Comparison of ENCODE assay signal across 21 mouse cellular contexts in the genomic region with DNA sequence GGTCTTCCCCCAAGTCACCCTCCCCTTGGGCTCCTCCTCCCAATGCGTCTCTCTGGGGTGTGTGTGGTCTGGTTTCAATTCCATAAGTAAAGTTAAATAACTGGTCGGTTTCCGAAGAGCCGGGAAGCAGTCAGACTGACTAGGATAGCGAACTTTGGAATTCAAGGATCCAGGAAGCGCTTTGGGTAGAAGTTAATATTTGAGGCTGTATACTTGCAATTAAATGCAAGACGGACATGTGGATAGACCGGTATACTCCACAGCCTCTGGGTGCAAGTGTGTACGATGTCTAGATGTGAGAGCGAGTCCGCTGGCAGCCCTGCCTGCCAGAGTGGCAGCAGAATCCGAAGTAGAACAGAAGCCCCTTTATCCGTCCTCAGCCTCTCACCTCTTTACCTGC. TPM values are rescaled to one million over a fixed set of nuclear protein-coding genes. Genes with fewer than 3 reads are reported as not detected.
DNase-seq lines count a peak whose midpoint lies in the region; ATAC-seq and TF ChIP-seq lines count a peak whose summit lies in the region.
"Had no signal": no experiment of that assay in that cellular context is flagged by ENCODE, and none has a peak within 500 bp of the region (broad histone marks: within the 10 kb centered on the region; RNA-seq: fewer than 3 reads in every experiment).

No protein-coding gene starts in this region.

- peak; percentile 38 for DNase-seq in gastrocnemius, adult 18-20 months (ENCODE audit: low spot score)
- no peak for DNase-seq in gastrocnemius, postnatal 4 days (ENCODE audit: low spot score in 2 of 2)
- no peak for DNase-seq in neural tube, embryonic 11.5 days (ENCODE audit: low spot score)
- DNase-seq in neural tube, embryonic 10.5 days (ENCODE audit: extremely low spot score, low spot score) = no peak
- peak; percentile 52 for DNase-seq in retina, embryonic 14.5 days (ENCODE audit: low spot score)
- DNase-seq in frontal cortex, postnatal 36 days (ENCODE audit: low spot score in 2 of 2) = no peak
- no peak for DNase-seq in lung, adult 2 months
- DNase-seq: cerebellum, adult 11 months; heart, postnatal 4 days; liver, embryonic 13.5 days; right cerebral cortex, postnatal 14 days; thymus, adult 18-20 months had no signal

- H3K4me2 ChIP-seq in neural tube, embryonic 11.5 days (ENCODE audit: low read depth) = peak overlapping the region; percentile 57
- H3K4me2 ChIP-seq in limb, embryonic 12.5 days = peak overlapping the region; percentile 61
- H3K4me2 ChIP-seq: embryonic facial prominence, embryonic 13.5 days; heart, embryonic 13.5 days; liver, embryonic 13.5 days had no signal

- TF ChIP-seq CTCF in lung, adult 2 months (IDR thresholded peaks at IDR 0.05; ENCODE audit: insufficient read depth, low read length) = no peak

- 1% methylated on average over 13 of the region's 13 CpGs for WGBS in neural tube, embryonic 11.5 days
- WGBS in limb, embryonic 12.5 days = 1% methylated on average over 13 of the region's 13 CpGs
- WGBS in lung, adult 2 months = 8% methylated on average over 13 of the region's 13 CpGs

- ATAC-seq in neural tube, embryonic 11.5 days (ENCODE audit: insufficient read depth, low FRiP score, low TSS enrichment) = no peak
- ATAC-seq in limb, embryonic 12.5 days (ENCODE audit: insufficient number of reproducible peaks, insufficient read depth, low FRiP score, low TSS enrichment, low read depth) = no peak
- ATAC-seq: inflammation-experienced regulatory T-cells, adult 6 months; lung, postnatal 0 days had no signal

- no peaks in the 10 kb centered on the region for H3K36me3 ChIP-seq in neural tube, embryonic 11.5 days (ENCODE audit: control insufficient read depth, insufficient read depth, low read length)
- no peaks in the 10 kb centered on the region for H3K36me3 ChIP-seq in limb, embryonic 12.5 days
- H3K36me3 ChIP-seq: embryonic facial prominence, embryonic 13.5 days; forebrain, embryonic 10.5 days; heart, embryonic 13.5 days; liver, embryonic 13.5 days had no signal

- no peak for TF ChIP-seq POLR2A in lung, adult 2 months (IDR thresholded peaks at IDR 0.05; ENCODE audit: borderline replicate concordance, extremely low read depth, low read depth, low read length)

- H3K4me3 ChIP-seq in neural tube, embryonic 11.5 days (ENCODE audit: low read depth, low read length) = peak overlapping the region; percentile 28
- H3K4me3 ChIP-seq in limb, embryonic 12.5 days (replicated peaks) = peak overlapping the region; percentile 42
- no peak overlapping the region for H3K4me3 ChIP-seq in lung, adult 2 months (replicated peaks; ENCODE audit: extremely low read depth, low read depth, low read length)
- H3K4me3 ChIP-seq: embryonic facial prominence, embryonic 13.5 days; forebrain, embryonic 10.5 days; heart, embryonic 13.5 days; liver, embryonic 13.5 days had no signal

- H3K4me1 ChIP-seq in neural tube, embryonic 11.5 days (ENCODE audit: control insufficient read depth, insufficient read depth, low read length) = no peaks in the 10 kb centered on the region
- peaks cover 56% of the 10 kb centered on the region for H3K4me1 ChIP-seq in limb, embryonic 12.5 days (replicated peaks)
- H3K4me1 ChIP-seq in lung, adult 2 months (ENCODE audit: control insufficient read depth, insufficient read depth, low read length) = 0 out of 2 replicates have a peak, but pooled peaks cover 2% of the 10 kb centered on the region

- H3K27me3 ChIP-seq in neural tube, embryonic 11.5 days (ENCODE audit: control insufficient read depth, insufficient read depth, low read length) = peaks cover 93% of the 10 kb centered on the region
- H3K27me3 ChIP-seq in limb, embryonic 12.5 days = peaks cover 83% of the 10 kb centered on the region

- peak overlapping the region; percentile 55 for H3K9ac ChIP-seq in neural tube, embryonic 11.5 days (ENCODE audit: low read length)
- peak overlapping the region; percentile 62 for H3K9ac ChIP-seq in limb, embryonic 12.5 days (replicated peaks)
- H3K9ac ChIP-seq: embryonic facial prominence, embryonic 13.5 days; heart, embryonic 13.5 days; liver, embryonic 13.5 days had no signal

- peak overlapping the region; percentile 29; the same call in 1 of the 2 replicates for H3K27ac ChIP-seq in neural tube, embryonic 11.5 days (ENCODE audit: low read depth, low read length)
- H3K27ac ChIP-seq in limb, embryonic 12.5 days = peak overlapping the region; percentile 85
- H3K27ac ChIP-seq: embryonic facial prominence, embryonic 13.5 days; forebrain, embryonic 10.5 days; heart, embryonic 13.5 days; liver, embryonic 13.5 days had no signal

- no peaks in the 10 kb centered on the region for H3K9me3 ChIP-seq in neural tube, embryonic 11.5 days (ENCODE audit: control insufficient read depth, low read length)
- H3K9me3 ChIP-seq in limb, embryonic 12.5 days = no peaks in the 10 kb centered on the region
- H3K9me3 ChIP-seq: embryonic facial prominence, embryonic 13.5 days; forebrain, embryonic 10.5 days; heart, embryonic 13.5 days; liver, embryonic 13.5 days had no signal

RNA-seq across cellular contexts. Expression of a gene that starts 4.1 kb away (rescaled TPM):
- 10 to 100 TPM; 78.5 to 88.0 TPM for total RNA-seq in gastrocnemius, adult 18-20 months (2021)
- total RNA-seq in gastrocnemius, postnatal 4 days (2021) = 10 to 100 TPM; 45.2 to 46.4 TPM
- 58.3 and 60.4 TPM in 2 replicates for polyA plus RNA-seq in neural tube, embryonic 11.5 days (2014; fragmentation: Nextera tagmentation; extraction: Ambion mirVana)
- 20.7 and 21.2 TPM in 2 replicates for polyA plus RNA-seq in limb, embryonic 12.5 days (2016; fragmentation: Nextera tagmentation; extraction: Ambion mirVana)
- not detected in 2 replicates for polyA plus RNA-seq in lung, adult 2 months (2012; rRNA removed)
- total RNA-seq: common myeloid progenitor, adult 5-6 weeks; heart, postnatal 4 days; megakaryocyte, adult 5-6 weeks; midbrain, postnatal 0 days had no signal
- polyA plus RNA-seq: forebrain, embryonic 10.5 days; heart, embryonic 13.5 days; inflammation-experienced regulatory T-cells, adult 6 months; liver, embryonic 13.5 days; lung, postnatal 0 days; midbrain, postnatal 0 days had no signal

RNA-seq across cellular contexts. Expression of a gene that starts 4.8 kb away (rescaled TPM):
- 1 to 10 TPM; 1.5 to 2.1 TPM for total RNA-seq in gastrocnemius, adult 18-20 months (2021)
- total RNA-seq in gastrocnemius, postnatal 4 days (2021) = 1 to 10 TPM; 4.1 to 5.0 TPM
- polyA plus RNA-seq in neural tube, embryonic 11.5 days (2014; fragmentation: Nextera tagmentation; extraction: Ambion mirVana) = 36.3 and 37.3 TPM in 2 replicates
- polyA plus RNA-seq in limb, embryonic 12.5 days (2016; fragmentation: Nextera tagmentation; extraction: Ambion mirVana) = 6.3 and 12.2 TPM in 2 replicates
- 0.36 and 1.6 TPM in 2 replicates for polyA plus RNA-seq in lung, adult 2 months (2012; rRNA removed)
- total RNA-seq: common myeloid progenitor, adult 5-6 weeks; heart, postnatal 4 days; megakaryocyte, adult 5-6 weeks had no signal
- polyA plus RNA-seq: forebrain, embryonic 10.5 days; inflammation-experienced regulatory T-cells, adult 6 months; lung, postnatal 0 days; midbrain, postnatal 0 days had no signal

RNA-seq across cellular contexts. Expression of a gene that starts 8.3 kb away (rescaled TPM):
- 1 to 10 TPM; 6.7 to 8.3 TPM for total RNA-seq in gastrocnemius, adult 18-20 months (2021)
- total RNA-seq in gastrocnemius, postnatal 4 days (2021) = 10 to 100 TPM; 11.0 to 12.0 TPM
- polyA plus RNA-seq in neural tube, embryonic 11.5 days (2014; fragmentation: Nextera tagmentation; extraction: Ambion mirVana) = 1.9 and 2.0 TPM in 2 replicates
- 3.5 and 5.2 TPM in 2 replicates for polyA plus RNA-seq in limb, embryonic 12.5 days (2016; fragmentation: Nextera tagmentation; extraction: Ambion mirVana)
- polyA plus RNA-seq in lung, adult 2 months (2012; rRNA removed) = not detected in 2 replicates
- total RNA-seq: common myeloid progenitor, adult 5-6 weeks; heart, postnatal 4 days; megakaryocyte, adult 5-6 weeks; midbrain, postnatal 0 days had no signal
- polyA plus RNA-seq: embryonic facial prominence, embryonic 13.5 days; forebrain, embryonic 10.5 days; heart, embryonic 13.5 days; inflammation-experienced regulatory T-cells, adult 6 months; liver, embryonic 13.5 days; lung, postnatal 0 days; midbrain, postnatal 0 days had no signal

RNA-seq across cellular contexts. Expression of a gene that starts 13.7 kb away (rescaled TPM):
- 1 to 10 TPM; 6.8 to 7.4 TPM for total RNA-seq in gastrocnemius, adult 18-20 months (2021)
- total RNA-seq in gastrocnemius, postnatal 4 days (2021) = 1 to 10 TPM; 8.4 to 8.6 TPM
- polyA plus RNA-seq in neural tube, embryonic 11.5 days (2014; fragmentation: Nextera tagmentation; extraction: Ambion mirVana) = 36.1 and 40.0 TPM in 2 replicates
- polyA plus RNA-seq in limb, embryonic 12.5 days (2016; fragmentation: Nextera tagmentation; extraction: Ambion mirVana) = 3.6 TPM in 2 replicates
- not detected in 2 replicates for polyA plus RNA-seq in lung, adult 2 months (2012; rRNA removed)
- total RNA-seq: common myeloid progenitor, adult 5-6 weeks; heart, postnatal 4 days; megakaryocyte, adult 5-6 weeks; midbrain, postnatal 0 days had no signal
- polyA plus RNA-seq: embryonic facial prominence, embryonic 13.5 days; forebrain, embryonic 10.5 days; heart, embryonic 13.5 days; inflammation-experienced regulatory T-cells, adult 6 months; liver, embryonic 13.5 days; lung, postnatal 0 days; midbrain, postnatal 0 days had no signal

RNA-seq across cellular contexts. Expression of a gene that starts 25.9 kb away (rescaled TPM):
- total RNA-seq in gastrocnemius, adult 18-20 months (2021) = not detected
- not detected for total RNA-seq in gastrocnemius, postnatal 4 days (2021)
- 3.0 and 4.6 TPM in 2 replicates for polyA plus RNA-seq in neural tube, embryonic 11.5 days (2014; fragmentation: Nextera tagmentation; extraction: Ambion mirVana)
- 2.0 and 2.8 TPM in 2 replicates for polyA plus RNA-seq in limb, embryonic 12.5 days (2016; fragmentation: Nextera tagmentation; extraction: Ambion mirVana)
- not detected in 2 replicates for polyA plus RNA-seq in lung, adult 2 months (2012; rRNA removed)
- total RNA-seq: common myeloid progenitor, adult 5-6 weeks; heart, postnatal 4 days; megakaryocyte, adult 5-6 weeks; midbrain, postnatal 0 days had no signal
- polyA plus RNA-seq: embryonic facial prominence, embryonic 13.5 days; forebrain, embryonic 10.5 days; heart, embryonic 13.5 days; inflammation-experienced regulatory T-cells, adult 6 months; liver, embryonic 13.5 days; lung, postnatal 0 days; midbrain, postnatal 0 days had no signal

Comparison
In these comparisons a context has a peak if more than half of its experiments do, and no peak if none do; other contexts are left out.
1. DNase-seq: peak in gastrocnemius, adult 18-20 months (single experiment) and retina, embryonic 14.5 days (single experiment); none in gastrocnemius, postnatal 4 days (0 of 2), neural tube, embryonic 11.5 days (single experiment), neural tube, embryonic 10.5 days (single experiment), frontal cortex, postnatal 36 days (0 of 2) and lung, adult 2 months (single experiment).
2. RNA of a gene that starts 4.1 kb away (polyA plus RNA-seq): 58.3 to 60.4 TPM in neural tube, embryonic 11.5 days and 20.7 to 21.2 TPM in limb, embryonic 12.5 days; not detected in lung, adult 2 months; every median in the first group is over 10 times any median in the second.